Mouse (Mus musculus) midbrain, embryonic 16.5 days (tissue): ENCODE results near the gene Hmgb1. TPM values are rescaled to one million over a fixed set of nuclear protein-coding genes. Genes with fewer than 3 reads are reported as not detected.

Source experiments
- ATAC-seq: fragments of 200-750 bp; cut with Nextera tagmentation; 2 replicates; pipeline ENCODE4 v1.8.0; 2017; ENCODE audit warnings: moderate TSS enrichment
- H3K27ac ChIP-seq: fragments of 300-500 bp; sonication (generic); 2 replicates; pipeline ENCODE4 v1.5.1; 2014; ENCODE audit warnings: mild to moderate bottlenecking, low read length, mixed read lengths
- H3K27me3 ChIP-seq: fragments of 300-500 bp; sonication (generic); 2 replicates; pipeline ENCODE4 v1.6.1; 2014; ENCODE audit warnings: low read depth, low read length, mixed read lengths; ENCODE audit not compliant: control insufficient read depth, insufficient read depth
- H3K36me3 ChIP-seq: fragments of 300-500 bp; sonication (generic); 2 replicates; pipeline ENCODE4 v1.6.1; 2014; ENCODE audit warnings: mild to moderate bottlenecking, low read length, moderate library complexity, mixed read lengths; ENCODE audit not compliant: control insufficient read depth, insufficient read depth
- H3K4me1 ChIP-seq: fragments of 300-500 bp; sonication (generic); 2 replicates; pipeline ENCODE4 v1.6.1; 2014; ENCODE audit warnings: mild to moderate bottlenecking, low read length, mixed read lengths; ENCODE audit not compliant: control insufficient read depth, insufficient read depth
- H3K4me2 ChIP-seq: fragments of 300-500 bp; sonication (generic); 2 replicates; pipeline ENCODE4 v1.6.1; 2014; ENCODE audit warnings: mild to moderate bottlenecking, low read length, mixed read lengths
- H3K4me3 ChIP-seq: fragments of 300-500 bp; sonication (generic); 2 replicates; pipeline ENCODE4 v1.5.1; 2014; ENCODE audit warnings: low read depth, mild to moderate bottlenecking, low read length, moderate library complexity, mixed read lengths
- H3K9ac ChIP-seq: fragments of 300-500 bp; sonication (generic); 2 replicates; pipeline ENCODE4 v1.6.1; 2014; ENCODE audit warnings: low read depth, low read length, mixed read lengths
- H3K9me3 ChIP-seq: fragments of 300-500 bp; sonication (generic); replicated peaks from 2 replicates; pipeline ENCODE4 v1.6.1; 2014; ENCODE audit warnings: mild to moderate bottlenecking, low read length, mixed read lengths; ENCODE audit not compliant: control insufficient read depth, poor library complexity, severe bottlenecking
- WGBS: fragments of 180-500 bp; shearing (Covaris S2); extraction: QIAGEN DNeasy Blood & Tissue Kit; methylation state at CpG from one replicate; pipeline ENCODE4 v1.1.7; 2014; 5-methylcytosine and 5-hydroxymethylcytosine counted together
- polyA plus RNA-seq: library from polyadenylated mRNA; unstranded; fragments of >200 nt; fragmentation: Nextera tagmentation; extraction: Ambion mirVana; gene quantifications from 2 replicates; pipeline ENCODE4 v1.2.1, GENCODE M21; 2015

Gene Hmgb1
- polyA plus RNA-seq, 1 experiment from 2014 or later = 696 TPM

DNA sequence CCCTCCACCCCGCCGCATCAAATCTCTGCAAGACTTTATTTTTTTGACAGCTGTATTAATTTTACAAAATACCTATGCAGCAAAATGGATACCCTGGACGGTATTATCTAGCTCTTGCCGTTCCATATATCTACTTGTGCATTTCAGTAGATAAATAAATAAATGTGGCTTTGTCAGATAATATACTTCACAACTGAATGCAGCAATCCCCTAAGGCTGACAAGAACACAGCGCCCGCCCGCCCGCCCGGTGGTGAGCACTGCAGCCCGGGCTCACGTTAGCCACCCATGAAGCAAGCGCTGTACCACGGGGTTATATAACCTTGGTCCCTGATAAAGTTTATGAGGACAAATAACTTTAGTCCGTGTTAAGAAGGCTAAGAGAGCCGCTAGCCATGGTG, 76.1 kb downstream of the Hmgb1 start:
- 79% methylated on average over 15 of the region's 15 CpGs for WGBS
- Histone ChIP-seq H3K4me2 (no peak overlapping the region), H3K4me3 (no peak overlapping the region), H3K27me3 (no peaks in the 10 kb centered on the region), H3K9ac (no peak overlapping the region), H3K9me3 (no peaks in the 10 kb centered on the region), H3K36me3 (no peaks in the 10 kb centered on the region), H3K27ac (no peak overlapping the region), H3K4me1 (no peaks in the 10 kb centered on the region)
- ATAC-seq = no peak

DNA sequence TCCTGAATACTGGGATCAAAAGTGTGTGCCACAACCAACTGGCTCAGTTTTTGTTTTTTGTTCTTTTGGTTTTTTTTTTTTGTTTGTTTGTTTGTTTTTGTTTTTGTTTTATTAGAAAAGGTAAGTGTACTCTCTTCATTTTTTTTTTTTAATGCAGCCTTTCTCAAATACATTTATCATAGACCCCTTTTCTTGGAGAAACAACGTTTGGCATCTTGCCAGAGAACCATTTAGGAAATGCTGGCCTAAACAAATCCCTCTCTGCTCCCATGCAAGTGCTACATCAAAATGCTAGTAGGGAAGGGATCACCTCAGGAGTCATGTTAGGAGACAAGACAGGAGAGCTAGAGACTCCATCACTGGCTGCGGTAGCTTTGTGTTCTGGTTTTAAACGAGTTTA, 76.7 kb downstream of the Hmgb1 start:
- no peaks in the 10 kb centered on the region for H3K4me1 ChIP-seq
- no peak for ATAC-seq
- no peaks in the 10 kb centered on the region for H3K36me3 ChIP-seq
- H3K4me3 ChIP-seq = no peak overlapping the region
- H3K27me3 ChIP-seq = no peaks in the 10 kb centered on the region
- WGBS = 68% methylated on average over 3 of the region's 3 CpGs
- no peak overlapping the region for H3K9ac ChIP-seq
- no peaks in the 10 kb centered on the region for H3K9me3 ChIP-seq
- no peak overlapping the region for H3K4me2 ChIP-seq
- no peak overlapping the region for H3K27ac ChIP-seq

DNA sequence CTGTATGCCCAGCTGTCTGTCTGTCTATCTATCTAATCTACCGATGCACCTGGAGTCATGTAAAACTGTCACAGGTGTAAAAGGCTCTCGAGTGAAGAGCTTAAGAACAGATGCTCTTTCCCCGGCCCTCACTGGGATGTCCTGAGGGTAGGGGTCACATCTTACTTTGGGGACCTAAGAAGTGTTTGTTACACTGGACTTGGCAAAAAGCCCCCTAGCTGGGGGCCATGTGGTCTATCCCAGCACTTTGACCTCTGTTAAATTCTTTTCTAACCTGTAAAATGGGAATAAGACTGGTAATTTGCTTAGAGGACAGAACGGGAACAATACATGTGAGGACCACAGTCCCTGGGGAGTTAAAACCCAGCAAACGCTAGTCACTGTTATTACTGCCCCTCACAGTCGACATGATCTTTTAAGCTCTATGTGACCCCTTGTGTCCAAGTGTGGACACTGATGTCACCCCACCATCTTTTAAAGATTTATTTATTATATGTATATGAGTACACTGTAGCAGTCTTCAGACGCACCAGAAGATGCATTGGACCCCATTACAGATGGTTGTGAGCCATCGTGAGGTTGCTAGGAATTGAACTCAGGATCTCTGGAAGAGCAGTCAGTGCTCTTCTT, 80.1 kb downstream of the Hmgb1 start:
- ATAC-seq = no peak
- H3K4me1 ChIP-seq = no peaks in the 10 kb centered on the region
- H3K27me3 ChIP-seq = no peaks in the 10 kb centered on the region
- H3K4me3 ChIP-seq = no peak overlapping the region
- no peaks in the 10 kb centered on the region; the same call in 1 of the 2 replicates for H3K9me3 ChIP-seq
- 87% methylated on average over 8 of the region's 8 CpGs for WGBS
- H3K4me2 ChIP-seq = no peak overlapping the region
- no peak overlapping the region for H3K9ac ChIP-seq
- H3K27ac ChIP-seq = no peak overlapping the region
- no peaks in the 10 kb centered on the region for H3K36me3 ChIP-seq

DNA sequence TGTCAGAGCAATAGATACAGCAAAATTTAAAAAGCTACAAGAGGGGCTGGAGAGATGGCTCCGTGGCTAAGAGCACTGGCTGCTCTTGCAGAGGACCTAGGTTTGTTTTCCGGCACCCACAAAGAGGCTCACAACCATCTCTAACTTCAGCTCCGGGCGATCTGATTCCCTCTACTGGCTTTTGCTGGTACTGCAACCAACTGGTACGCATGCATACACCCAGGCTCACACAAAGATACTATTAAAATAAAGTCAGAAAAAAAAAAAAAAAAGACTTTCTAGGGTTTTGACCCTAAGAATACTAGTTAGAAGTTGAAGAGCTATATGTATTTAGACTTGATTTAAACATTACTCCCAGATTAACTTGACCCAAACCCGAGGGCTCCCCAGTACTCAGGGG, 82.4 kb downstream of the Hmgb1 start:
- Histone ChIP-seq H3K36me3 (no peaks in the 10 kb centered on the region), H3K4me1 (no peaks in the 10 kb centered on the region), H3K4me3 (no peak overlapping the region), H3K4me2 (no peak overlapping the region), H3K9me3 (no peaks in the 10 kb centered on the region; the same call in 1 of the 2 replicates), H3K27ac (no peak overlapping the region), H3K27me3 (no peaks in the 10 kb centered on the region), H3K9ac (no peak overlapping the region)
- no peak for ATAC-seq
- 87% methylated on average over 6 of the region's 6 CpGs for WGBS

GRCm38 (mm10) chr5:149100091-149100490, 84.2 kb downstream of the Hmgb1 start:
- Histone ChIP-seq H3K9me3 (no peaks in the 10 kb centered on the region; the same call in 1 of the 2 replicates), H3K4me3 (no peak overlapping the region), H3K27ac (no peak overlapping the region), H3K4me2 (no peak overlapping the region), H3K9ac (no peak overlapping the region), H3K27me3 (no peaks in the 10 kb centered on the region), H3K4me1 (no peaks in the 10 kb centered on the region), H3K36me3 (no peaks in the 10 kb centered on the region)
- no peak for ATAC-seq
- WGBS = 72% methylated on average over 3 of the region's 3 CpGs

DNA sequence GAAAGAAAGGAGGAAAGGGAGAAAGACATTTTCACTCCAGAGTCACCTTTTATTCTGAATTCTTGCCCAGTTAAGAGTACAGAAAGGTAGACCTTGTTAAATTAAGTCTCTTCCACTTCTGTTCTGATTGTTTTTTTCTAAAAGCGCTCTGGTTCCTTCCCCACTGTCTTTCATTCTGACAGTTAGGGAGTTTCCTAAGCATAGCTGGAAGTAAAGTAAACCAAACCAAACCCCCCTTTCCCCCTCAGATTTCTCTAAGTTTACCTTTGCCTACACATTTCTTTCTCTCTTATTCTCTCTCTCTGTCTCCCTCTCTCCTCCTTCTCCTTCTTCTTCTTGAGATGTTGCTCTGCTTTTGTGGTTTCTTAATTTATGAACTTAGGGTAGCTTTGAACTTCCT, 85.3 kb downstream of the Hmgb1 start:
- Histone ChIP-seq H3K4me3 (no peak overlapping the region), H3K4me2 (no peak overlapping the region), H3K27me3 (no peaks in the 10 kb centered on the region), H3K4me1 (no peaks in the 10 kb centered on the region), H3K27ac (no peak overlapping the region), H3K9me3 (no peaks in the 10 kb centered on the region; the same call in 1 of the 2 replicates), H3K36me3 (no peaks in the 10 kb centered on the region), H3K9ac (no peak overlapping the region)
- WGBS = 91% methylated on average over 1 of the region's 1 CpGs
- ATAC-seq = no peak

GRCm38 (mm10) chr5:149097841-149098240, 86.4 kb downstream of the Hmgb1 start:
- H3K36me3 ChIP-seq = no peaks in the 10 kb centered on the region
- H3K4me2 ChIP-seq = no peak overlapping the region
- no peak overlapping the region for H3K27ac ChIP-seq
- 89% methylated on average over 5 of the region's 5 CpGs for WGBS
- H3K9ac ChIP-seq = no peak overlapping the region
- no peaks in the 10 kb centered on the region for H3K27me3 ChIP-seq
- H3K4me1 ChIP-seq = no peaks in the 10 kb centered on the region
- no peak for ATAC-seq
- no peak overlapping the region for H3K4me3 ChIP-seq
- H3K9me3 ChIP-seq = no peaks in the 10 kb centered on the region; the same call in 1 of the 2 replicates

- H3K4me1 ChIP-seq = no peaks in the 10 kb centered on the region
- H3K9me3 ChIP-seq = no peaks in the 10 kb centered on the region
- WGBS = 85% methylated on average over 11 of the region's 11 CpGs
- H3K27ac ChIP-seq = no peak overlapping the region
- no peak for ATAC-seq
- H3K36me3 ChIP-seq = no peaks in the 10 kb centered on the region
- H3K9ac ChIP-seq = no peak overlapping the region
- H3K4me2 ChIP-seq = no peak overlapping the region
- H3K27me3 ChIP-seq = no peaks in the 10 kb centered on the region
- H3K4me3 ChIP-seq = no peak overlapping the region
Measured at GRCm38 (mm10) chr5:149096284-149096683, 88.0 kb downstream of the Hmgb1 start.

- H3K9ac ChIP-seq = no peak overlapping the region
- no peak for ATAC-seq
- H3K27me3 ChIP-seq = no peaks in the 10 kb centered on the region
- no peaks in the 10 kb centered on the region for H3K4me1 ChIP-seq
- H3K4me3 ChIP-seq = no peak overlapping the region
- 88% methylated on average over 5 of the region's 5 CpGs for WGBS
- no peak overlapping the region for H3K4me2 ChIP-seq
- H3K27ac ChIP-seq = no peak overlapping the region
- no peaks in the 10 kb centered on the region for H3K9me3 ChIP-seq
- no peaks in the 10 kb centered on the region for H3K36me3 ChIP-seq
Measured at GRCm38 (mm10) chr5:149092926-149093325, 91.4 kb downstream of the Hmgb1 start.
